Mouse (Mus musculus): Measurements from ENCODE around the gene Slc5a1.

DNA sequence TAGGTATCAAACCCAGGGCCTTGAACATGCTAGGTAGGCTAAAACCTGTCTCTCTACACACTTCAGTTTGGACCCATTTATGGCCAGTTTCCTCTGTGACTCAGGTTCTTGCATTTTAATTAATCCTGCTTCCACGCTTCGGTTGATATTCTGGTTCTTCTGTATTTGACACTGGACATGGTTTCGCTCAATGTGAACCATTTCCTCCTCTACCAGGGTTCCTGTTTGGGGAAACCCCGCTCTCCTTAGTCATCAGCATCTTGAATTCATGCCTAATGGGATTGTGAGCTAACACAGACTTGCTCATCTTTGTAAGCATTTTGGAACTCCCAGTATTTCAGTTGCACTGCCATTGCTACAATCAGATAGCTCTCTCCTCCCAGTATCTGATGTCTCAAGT, 8.7 kb upstream of the Slc5a1 start:
- TF ChIP-seq CTCF (IDR thresholded peaks at IDR 0.05; ENCODE audit: insufficient read depth, low read depth, low read length) = no peak
- TF ChIP-seq POLR2A (IDR thresholded peaks at IDR 0.05; ENCODE audit: insufficient read depth, low read depth, low read length) = no peak
